Mouse (Mus musculus) liver (tissue): ENCODE data around the gene Cpxm1.
A peak's percentile ranks its signal among the peaks of the same experiment; 100 is the strongest.

Source experiments
- DNase-seq: peaks from one replicate; pipeline ENCODE4 v3.0.0-alpha.2; 2020; ENCODE audit warnings: mixed read lengths

The Cpxm1 gene

GRCm38 (mm10) chr2:130397186-130397985 is at the start of gene Cpxm1:
Cpxm1 (minus strand) TSS chr2:130397574.
- DNase-seq: peak; percentile 53

DNA sequence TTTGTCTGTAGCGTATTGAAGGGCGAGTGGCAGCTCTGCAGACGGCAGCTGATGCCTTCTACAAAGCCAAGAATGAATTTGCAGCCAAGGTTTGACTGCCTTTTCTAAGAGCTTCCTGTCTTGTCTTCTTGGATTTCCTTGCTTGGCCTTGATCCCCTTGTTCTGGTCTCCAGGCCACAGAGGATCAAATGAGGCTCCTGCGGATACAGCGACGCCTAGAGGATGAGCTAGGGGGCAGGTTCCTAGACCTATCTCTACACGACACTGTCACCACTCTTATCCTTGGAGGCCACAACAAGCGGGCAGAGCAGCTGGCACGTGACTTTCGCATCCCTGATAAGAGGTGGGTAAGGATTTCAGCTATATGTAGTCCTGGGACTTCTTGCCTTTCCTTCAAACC is 44.8 kb upstream of the Cpxm1 start:
- peak; percentile 58 for DNase-seq

- DNase-seq: no peak
Measured at GRCm38 (mm10) chr2:130439840-130440480, 42.6 kb upstream of the Cpxm1 start.

GRCm38 (mm10) chr2:130438861-130439260 is 41.5 kb upstream of the Cpxm1 start:
- no peak for DNase-seq

GRCm38 (mm10) chr2:130436769-130437168 is 39.4 kb upstream of the Cpxm1 start:
- DNase-seq: no peak

DNA sequence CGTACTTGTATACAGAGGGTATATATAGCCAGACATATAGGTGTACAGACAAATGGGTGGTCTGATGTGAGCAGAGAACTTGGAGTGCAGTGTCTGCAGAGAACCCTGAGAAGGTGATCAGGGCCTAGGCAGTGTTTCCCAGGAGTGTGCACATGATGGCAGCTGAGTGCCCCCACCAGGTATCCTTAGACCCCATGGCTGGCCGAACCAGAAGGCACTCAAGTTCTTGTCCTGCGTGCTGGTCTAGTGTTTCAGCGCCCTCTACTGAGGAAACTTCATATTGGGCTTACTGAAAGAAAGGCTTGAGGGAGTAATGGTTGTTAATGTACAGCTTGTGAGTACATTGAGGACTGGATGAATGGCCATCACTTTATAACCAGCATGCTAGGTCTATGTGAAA is 35.8 kb upstream of the Cpxm1 start:
- DNase-seq: peak; percentile 29

DNA sequence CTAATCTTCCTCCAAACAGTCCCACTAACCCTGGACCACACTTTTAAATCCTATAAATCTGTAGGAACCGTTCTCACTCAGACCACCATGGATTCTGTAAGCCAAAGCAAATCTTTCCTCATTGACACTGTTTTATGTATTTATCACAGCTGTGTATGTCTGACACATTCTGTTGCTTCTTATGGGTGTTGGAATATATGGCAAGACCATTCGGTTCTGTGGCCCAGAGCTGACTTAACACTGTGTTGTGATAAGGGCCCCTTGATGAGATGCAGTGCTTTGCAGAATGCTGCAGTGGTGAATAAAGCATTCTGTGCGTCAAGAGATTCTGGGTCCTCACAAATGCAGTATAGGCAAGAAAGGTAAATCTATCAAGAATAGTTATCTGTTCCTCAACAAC is 34.8 kb upstream of the Cpxm1 start:
- DNase-seq: no peak

DNA sequence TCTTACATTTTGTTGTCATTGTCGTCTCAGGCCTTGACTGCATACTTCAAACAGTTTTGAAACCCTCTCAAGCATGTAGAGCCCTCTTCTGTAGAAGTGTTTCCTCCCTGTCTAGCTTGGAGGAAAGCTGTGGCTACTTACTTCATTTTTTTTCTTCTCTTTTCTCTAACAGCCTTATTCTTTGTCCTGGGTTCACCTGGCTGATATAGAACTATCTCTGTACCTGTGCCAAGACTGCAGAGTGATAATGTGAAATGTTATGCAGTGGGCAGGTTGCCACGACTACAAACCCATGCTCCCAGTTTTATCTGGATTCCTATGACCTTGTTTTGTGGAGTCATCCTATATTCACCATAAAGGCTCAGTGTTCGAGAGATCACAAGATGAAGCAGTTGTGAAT is 33.1 kb upstream of the Cpxm1 start:
- no peak for DNase-seq

DNA sequence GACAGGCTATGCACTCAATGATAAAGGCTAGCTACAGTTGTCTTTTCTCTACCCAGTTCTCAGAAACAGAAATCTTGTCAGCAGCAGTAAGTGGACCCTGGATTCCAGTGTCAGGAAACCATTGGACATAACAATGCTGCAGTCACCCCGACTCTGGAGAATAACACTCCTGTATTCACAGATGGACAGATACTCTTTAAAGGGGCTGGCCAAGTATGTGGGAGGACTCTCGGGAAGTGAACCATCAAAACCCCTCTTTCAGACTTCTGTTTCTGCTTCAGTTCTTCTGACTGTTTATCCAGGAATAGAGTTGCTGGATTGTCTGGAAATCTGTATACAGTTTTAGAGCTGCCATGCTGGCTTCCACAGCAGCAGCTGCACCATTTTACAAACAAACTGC is 32.5 kb upstream of the Cpxm1 start:
- DNase-seq: no peak

DNA sequence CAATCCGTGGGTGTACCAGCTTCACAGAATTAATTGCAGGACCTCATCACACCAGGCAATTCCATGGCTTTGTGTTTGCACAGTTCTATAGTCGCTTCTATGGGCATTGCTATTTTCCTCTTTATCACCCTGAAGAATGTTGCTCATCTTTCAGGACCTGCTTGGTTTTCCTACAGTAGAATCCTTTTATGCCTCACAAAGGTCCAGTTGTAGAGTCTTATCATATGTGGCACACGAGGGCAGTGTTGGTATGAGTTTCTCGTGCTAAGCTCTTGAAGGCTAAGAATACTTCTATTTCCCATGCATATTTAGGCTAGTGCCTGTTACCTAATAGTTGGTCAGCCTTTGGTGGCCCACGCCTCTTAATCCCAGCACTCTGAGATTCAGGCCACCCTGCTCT is 27.7 kb upstream of the Cpxm1 start:
- no peak for DNase-seq

DNA sequence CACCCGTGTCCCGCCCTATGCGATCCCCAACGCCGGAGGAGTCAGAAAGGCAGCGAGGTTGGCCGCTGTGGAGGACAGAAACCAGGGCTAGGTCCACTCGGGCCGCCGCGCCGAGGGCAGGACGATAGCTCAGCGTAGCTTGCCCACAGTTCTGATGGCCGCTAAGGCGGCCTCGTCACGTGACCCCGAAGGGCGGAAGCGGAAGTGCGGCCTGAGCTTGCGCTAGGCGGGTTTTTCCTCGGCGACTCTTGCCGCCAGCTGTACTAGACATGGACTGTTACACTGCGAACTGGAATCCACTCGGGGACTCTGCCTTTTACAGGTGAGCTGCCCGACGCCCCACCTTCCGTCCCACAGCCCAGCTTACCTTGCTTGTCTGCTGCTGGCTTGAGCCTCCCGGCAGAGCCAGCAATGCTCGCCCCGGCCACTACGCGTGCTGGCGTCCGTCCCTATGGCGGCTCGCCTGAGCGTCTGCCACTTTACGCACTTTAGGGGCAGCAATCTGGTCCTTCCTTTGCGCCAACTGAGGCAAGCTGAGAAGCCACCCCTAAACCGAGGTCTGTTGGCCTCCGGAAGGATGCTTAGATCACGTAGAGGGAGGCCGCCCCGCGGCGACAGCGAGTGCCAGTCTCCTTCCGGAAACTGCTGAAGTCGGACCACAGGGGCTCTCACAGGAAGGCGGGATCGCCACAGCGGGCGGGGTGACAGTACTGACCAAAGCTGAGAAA is 26.9 kb upstream of the Cpxm1 start, which contains the start of the genes Vps16 and Pced1a:
Gene Vps16 (plus strand): TSS at position 214 of the 728 bp plus-strand sequence.
Gene Pced1a (minus strand): TSS at position 576 of the 728 bp plus-strand sequence.
- peak; percentile 90 for DNase-seq

DNA sequence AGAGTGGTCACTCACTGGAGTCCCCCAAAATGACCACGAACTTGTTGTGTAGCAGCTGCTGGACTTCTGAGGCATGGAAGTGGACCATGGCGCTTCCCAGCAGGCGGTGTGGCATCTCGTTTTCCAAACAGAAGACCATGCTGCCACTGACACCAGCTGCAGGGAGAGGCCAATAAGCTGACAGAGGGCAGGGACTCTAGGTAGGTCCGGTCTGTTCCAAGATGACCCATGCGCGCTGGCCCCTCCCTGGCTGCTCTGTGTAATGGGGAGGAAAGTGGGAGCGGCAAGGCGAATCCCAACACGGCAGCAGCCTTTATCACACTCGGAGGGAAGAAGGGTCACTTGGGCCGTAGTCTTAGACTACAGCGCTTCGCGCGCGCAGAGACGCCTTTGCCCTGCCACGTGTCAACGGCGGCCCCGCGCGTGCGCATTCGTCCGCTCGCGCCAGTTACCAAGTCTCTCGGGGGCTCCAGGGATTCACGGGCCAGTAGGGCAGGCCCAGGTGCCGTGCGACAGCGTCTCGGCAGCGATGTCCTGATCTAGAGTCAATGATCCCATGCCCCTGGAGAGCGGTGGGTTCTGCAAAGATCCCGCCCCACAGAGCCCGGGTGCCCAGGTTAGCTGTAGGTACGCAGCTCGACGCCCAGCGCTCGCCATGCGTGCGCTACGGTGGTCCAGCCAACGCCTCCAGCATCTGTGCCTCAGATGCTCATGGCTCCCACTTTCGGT is 26.2 kb upstream of the Cpxm1 start:
- DNase-seq: peak; percentile 80

DNA sequence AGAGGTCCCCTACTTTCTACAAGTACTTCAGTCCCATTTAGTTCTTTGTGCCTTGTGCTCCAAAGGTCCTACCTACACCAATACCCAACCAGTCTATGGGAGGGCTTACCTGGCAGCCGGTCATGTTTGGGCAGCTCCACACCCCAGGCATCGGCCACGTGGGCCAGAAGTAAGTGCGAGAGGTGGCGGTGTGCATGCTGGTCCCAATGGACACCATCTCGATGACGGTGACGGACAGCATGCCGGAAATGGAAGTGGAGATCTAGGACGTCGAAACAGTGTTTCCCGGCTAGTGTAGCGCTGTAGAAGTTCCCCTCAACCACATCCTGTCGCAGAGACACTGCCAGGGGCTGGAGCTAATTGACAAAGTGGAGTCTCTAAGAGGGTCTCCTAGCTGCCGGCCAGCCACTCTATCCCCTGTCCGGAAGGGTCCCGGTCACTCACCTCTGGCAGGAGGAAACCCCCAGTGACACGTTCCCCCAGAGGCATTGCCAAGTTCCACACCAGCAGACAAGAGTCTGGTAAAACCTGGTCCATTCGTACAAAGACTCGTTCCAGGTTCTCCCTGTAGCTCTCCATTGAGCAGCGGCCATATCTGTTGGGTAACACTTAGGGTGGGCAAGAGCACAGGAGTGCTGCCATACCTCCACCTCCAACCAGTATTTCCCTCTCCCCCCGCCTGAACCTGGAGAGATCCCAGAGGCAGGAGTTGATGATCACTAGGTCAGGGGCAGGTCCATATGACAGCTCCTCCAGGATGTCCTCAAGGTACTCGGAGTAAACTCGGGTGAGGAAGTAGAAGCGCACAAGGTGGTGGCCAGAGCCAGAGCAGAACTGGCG is 24.6 kb upstream of the Cpxm1 start:
- DNase-seq: no peak

DNA sequence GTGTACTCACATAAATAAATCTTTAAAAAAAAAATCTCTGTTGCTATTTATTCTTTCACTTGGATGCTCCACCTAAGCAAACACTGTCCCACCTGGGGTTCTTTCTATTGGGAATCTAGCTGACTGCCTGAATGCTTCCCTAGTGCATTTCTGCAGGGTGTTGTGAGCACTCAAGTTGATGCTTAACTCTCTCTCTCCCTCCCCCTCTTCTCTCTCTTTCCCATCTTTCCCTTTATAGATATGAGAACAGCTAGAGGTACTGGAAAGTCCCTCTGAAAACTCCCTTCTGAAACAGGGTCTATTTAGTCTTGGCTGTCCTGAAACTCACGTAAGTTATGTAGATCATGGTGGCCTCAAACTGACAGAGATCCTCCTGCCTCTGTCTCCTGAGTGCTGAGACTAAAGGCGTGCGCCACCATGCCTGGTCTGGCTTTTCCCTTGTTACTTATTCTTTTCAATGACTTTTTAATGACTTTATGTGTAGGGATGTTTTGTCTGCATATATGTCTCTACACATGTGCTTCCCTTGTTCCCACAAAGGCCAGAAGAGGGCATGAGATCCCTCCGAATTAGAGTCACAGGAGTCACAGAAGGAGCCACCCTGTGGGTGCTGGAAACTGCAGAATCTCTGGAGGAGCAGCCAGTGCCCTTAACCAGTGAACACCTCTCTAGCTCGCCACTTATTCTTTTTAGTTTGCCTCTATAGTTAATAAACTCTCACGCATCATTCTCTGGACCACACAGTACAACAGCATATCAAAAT is 16.9 kb upstream of the Cpxm1 start:
- no peak for DNase-seq

GRCm38 (mm10) chr2:130412775-130413174 is 15.4 kb upstream of the Cpxm1 start:
- DNase-seq: no peak

- DNase-seq: peak; percentile 78
Measured at GRCm38 (mm10) chr2:130411558-130412495, 14.5 kb upstream of the Cpxm1 start.

DNA sequence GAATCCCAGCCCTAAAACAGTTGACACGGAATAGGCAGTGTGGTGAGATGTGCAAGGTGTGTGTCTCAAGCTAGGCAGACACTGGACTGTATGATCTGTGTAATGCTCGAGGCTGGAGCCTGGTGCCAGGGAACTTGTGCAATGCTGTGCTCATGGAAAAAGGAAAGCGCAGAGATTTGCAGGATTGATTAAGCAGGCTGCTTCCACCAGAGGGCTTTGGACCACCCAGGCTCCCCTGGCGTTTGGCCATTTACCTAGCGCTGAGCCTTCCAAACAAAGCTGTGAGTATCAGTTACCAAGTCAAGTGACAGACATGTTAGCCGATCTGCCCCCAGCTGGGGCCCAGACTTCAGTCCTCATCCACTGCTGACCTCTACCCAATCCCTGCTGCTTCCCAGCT is 10.8 kb upstream of the Cpxm1 start:
- DNase-seq: no peak

DNA sequence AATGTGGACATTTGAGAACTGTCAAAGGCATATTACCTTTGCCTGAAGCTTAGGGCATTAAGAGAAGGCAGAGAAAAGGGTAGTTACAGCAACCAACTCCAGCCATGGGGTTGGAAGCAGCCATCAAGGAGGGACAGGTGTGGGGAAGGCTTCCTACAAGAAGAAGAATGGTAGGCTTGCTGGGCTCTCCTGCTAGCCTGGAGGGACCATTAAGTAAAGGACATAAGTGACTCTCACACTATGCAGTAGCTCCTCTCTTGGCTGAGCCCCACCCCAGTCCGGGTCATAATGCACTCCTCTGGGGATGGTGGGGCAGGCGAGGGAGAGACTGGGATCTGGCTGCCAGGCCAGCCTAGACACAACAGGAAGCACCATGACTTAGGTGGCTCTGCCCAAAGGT is 8.8 kb upstream of the Cpxm1 start, which contains the start of gene Tmem239:
Gene Tmem239 (plus strand): TSS at position 301 of the 400 bp plus-strand sequence.
- no peak for DNase-seq

GRCm38 (mm10) chr2:130404939-130405338 is 7.6 kb upstream of the Cpxm1 start, which contains the start of the genes Gm28372 and 1700020A23Rik:
Gm28372 (plus strand) TSS chr2:130405239.
1700020A23Rik (plus strand) TSS chr2:130405259.
- no peak for DNase-seq

DNA sequence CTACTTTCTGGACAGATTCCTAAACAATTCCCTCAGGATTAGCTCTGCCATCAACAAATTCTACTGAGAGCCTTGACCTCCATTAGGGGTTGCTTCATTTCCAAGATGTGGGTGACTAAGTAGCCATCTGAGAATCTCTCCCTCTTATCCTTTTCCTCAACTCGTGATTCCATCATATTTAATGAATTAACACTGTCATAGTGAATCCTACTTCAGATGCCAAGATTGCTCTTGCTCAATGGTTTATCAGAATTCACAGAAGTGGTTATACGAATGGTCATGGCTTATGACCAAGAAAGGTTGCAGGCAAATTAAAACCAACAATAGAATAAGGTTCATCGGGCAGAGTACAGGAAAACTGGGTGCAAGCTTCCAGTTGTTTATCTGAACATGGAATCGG is 4.5 kb upstream of the Cpxm1 start:
- no peak for DNase-seq
